Mouse (Mus musculus) kidney, adult 11 months (tissue): ENCODE measurements around the gene Vmn1r148.
"Not testable (repeated sequence)": the region's sequence is repeated elsewhere in the genome, so short reads cannot be mapped to it uniquely, and the experiment has no call there.

Source experiments
- DNase-seq: peaks from one replicate; pipeline ENCODE4 v3.0.0; 2022

Gene Vmn1r148

DNA sequence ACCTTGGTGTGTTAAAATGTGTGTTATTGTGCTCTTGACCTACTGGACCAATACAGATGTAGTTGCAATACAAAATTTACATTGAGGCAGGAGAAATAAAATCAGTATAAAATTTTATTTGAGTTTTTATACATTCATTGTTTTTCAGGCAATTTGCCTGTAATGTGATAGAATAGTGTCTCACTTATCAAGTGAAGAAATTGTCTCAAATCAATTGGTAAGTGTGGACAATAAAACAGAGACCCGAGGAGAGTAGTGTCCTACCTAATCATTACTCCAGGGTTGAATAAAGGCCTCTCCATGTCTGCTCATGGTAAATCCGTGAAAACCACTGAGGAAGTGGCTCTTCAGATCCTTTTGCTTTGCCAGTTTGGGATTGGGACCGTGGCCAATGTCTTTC, at the start of gene Vmn1r148:
TSS of gene Vmn1r148 (plus strand) at position 301 of the 400 bp plus-strand sequence.
- DNase-seq: not testable (repeated sequence)

DNA sequence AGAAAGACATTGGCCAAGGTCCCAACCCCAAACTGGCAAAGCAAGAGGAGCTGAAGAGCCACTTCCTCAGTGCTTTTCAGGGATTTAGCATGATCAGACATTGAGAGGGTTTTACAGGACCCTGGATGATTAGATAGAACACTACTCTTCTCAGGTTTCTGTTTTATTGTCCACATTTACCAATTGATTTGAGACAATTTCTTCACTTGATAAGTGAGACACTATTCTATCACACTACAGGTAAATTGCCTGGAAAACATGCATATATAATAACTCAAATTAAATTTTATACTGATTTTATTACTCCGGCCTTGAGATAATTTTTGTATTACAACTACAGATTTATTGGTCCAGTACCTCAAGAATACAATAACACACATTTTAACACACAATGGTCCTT, 42.4 kb upstream of the Vmn1r148 start, which contains the start of gene Gm8660:
TSS of gene Gm8660 (minus strand) at position 101 of the 400 bp plus-strand sequence.
- not testable (repeated sequence) for DNase-seq

DNA sequence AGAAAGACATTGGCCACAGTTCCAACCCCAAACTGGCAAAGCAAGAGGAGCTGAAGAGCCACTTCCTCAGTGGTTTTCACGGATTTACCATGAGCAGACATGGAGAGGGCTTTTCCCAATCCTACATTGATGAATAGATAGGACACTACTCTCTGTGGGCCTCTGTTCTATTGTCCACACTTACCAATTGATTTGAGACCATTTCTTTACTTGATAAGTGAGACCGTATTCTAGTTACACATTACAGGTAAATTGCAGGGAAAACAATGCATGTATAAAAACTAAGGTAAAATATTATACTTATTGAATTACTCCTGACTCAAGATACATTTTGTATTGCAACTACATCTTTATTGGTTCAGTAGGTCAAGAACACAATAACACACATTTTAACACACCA, 24.7 kb downstream of the Vmn1r148 start, which contains the start of gene Vmn1r149:
TSS of gene Vmn1r149 (minus strand) at position 101 of the 400 bp plus-strand sequence.
- DNase-seq: not testable (repeated sequence)

DNA sequence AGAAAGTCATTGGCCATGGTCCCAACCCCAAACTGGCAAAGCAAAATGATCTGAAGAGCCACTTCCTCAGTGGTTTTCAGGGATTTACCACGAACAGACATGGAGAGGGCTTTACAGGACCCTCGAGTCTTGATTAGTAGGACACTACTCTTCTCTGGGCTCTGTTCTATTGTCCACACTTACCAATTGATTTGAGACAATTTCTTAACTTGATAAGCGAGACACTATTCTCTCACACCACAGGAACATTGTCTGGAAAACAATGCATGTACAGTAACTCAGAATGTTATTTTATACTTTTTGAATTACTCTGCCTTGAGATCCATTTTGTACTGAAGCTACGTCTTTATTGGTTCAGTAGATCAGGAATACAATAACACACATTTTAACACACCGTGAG, 50.6 kb downstream of the Vmn1r148 start, which contains the start of gene Gm10665:
TSS of gene Gm10665 (minus strand) at position 101 of the 400 bp plus-strand sequence.
- DNase-seq: not testable (repeated sequence)
